Mouse (Mus musculus) 416B (cell line): ENCODE data around the gene Zap70.
A peak's percentile ranks its signal among the peaks of the same experiment; 100 is the strongest.

Experiments
- DNase-seq: peaks from one replicate; pipeline ENCODE4 v3.0.0; 2011; ENCODE audit warnings: low read depth

The Zap70 gene

GRCm38 (mm10) chr1:36761568-36761967, at the start of gene Zap70:
TSS of gene Zap70 (plus strand) at chr1:36761798.
- no peak for DNase-seq

GRCm38 (mm10) chr1:36714311-36714710, 47.3 kb upstream of the Zap70 start, which contains the start of gene Actr1b:
TSS of gene Actr1b (minus strand) at chr1:36714422.
- no peak for DNase-seq

GRCm38 (mm10) chr1:36718786-36719185, 42.8 kb upstream of the Zap70 start:
- DNase-seq, result no peak

GRCm38 (mm10) chr1:36723146-36724056, 38.2 kb upstream of the Zap70 start:
- no peak for DNase-seq

GRCm38 (mm10) chr1:36724057-36724431, 37.6 kb upstream of the Zap70 start:
- no peak for DNase-seq

GRCm38 (mm10) chr1:36737300-36737699, 24.3 kb upstream of the Zap70 start:
- DNase-seq, result peak; percentile 89

- DNase-seq, result no peak
Measured at GRCm38 (mm10) chr1:36739231-36739630, 22.4 kb upstream of the Zap70 start.

GRCm38 (mm10) chr1:36743046-36743445, 18.6 kb upstream of the Zap70 start:
- no peak for DNase-seq

- DNase-seq, result peak; percentile 67
Measured at GRCm38 (mm10) chr1:36744268-36744944, 17.2 kb upstream of the Zap70 start.

GRCm38 (mm10) chr1:36745661-36746060, 15.9 kb upstream of the Zap70 start:
- no peak for DNase-seq

GRCm38 (mm10) chr1:36746452-36746851, 15.1 kb upstream of the Zap70 start:
- peak; percentile 35 for DNase-seq

GRCm38 (mm10) chr1:36753932-36754675, 7.5 kb upstream of the Zap70 start:
- no peak for DNase-seq

- no peak for DNase-seq
Measured at GRCm38 (mm10) chr1:36758553-36758952, 3.0 kb upstream of the Zap70 start.

- no peak for DNase-seq
Measured at GRCm38 (mm10) chr1:36759076-36759475, 2.5 kb upstream of the Zap70 start.

- no peak for DNase-seq
Measured at GRCm38 (mm10) chr1:36760401-36760800, 1.2 kb upstream of the Zap70 start.

- no peak for DNase-seq
Measured at GRCm38 (mm10) chr1:36761061-36761460, 537 bp upstream of the Zap70 start.

- DNase-seq, result peak; percentile 60
Measured at GRCm38 (mm10) chr1:36766431-36767205, 5.0 kb downstream of the Zap70 start.

- DNase-seq, result no peak
Measured at GRCm38 (mm10) chr1:36767321-36767720, 5.7 kb downstream of the Zap70 start.

- DNase-seq, result no peak
Measured at GRCm38 (mm10) chr1:36768786-36769185, 7.2 kb downstream of the Zap70 start.

- DNase-seq, result no peak
Measured at GRCm38 (mm10) chr1:36769951-36770350, 8.4 kb downstream of the Zap70 start.

GRCm38 (mm10) chr1:36770998-36771397, 9.4 kb downstream of the Zap70 start:
- DNase-seq, result no peak
